Mouse (Mus musculus): ENCODE measurements at regions not wholly inside any gene's neighbourhood (a gene's known extent, or its start where the extent isn't known, plus 50 kb on each side); places are given as distances from the start of the nearest gene placed in this dataset.
A peak's percentile ranks its signal among the peaks of the same experiment; 100 is the strongest.

DNA sequence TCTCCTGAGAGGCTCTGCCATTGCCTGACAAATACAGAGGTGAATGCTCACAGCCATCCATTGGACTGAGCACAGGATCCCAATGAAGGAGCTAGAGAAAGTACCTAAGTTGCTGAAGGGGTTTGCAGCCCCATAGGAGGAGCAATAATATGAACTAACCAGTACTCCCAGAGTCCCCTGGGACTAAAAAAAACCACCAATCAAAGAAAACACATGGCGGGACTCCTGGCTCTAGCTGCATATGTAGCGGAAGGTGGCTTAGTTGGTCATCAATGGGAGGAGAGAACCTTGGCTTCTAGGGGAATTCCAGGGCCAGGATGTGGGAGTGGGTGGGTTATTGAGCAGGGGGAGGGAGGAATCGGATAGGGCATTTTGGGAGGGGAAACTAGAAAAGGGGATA is 207.8 kb downstream of the Otol1 start:
- no peak for DNase-seq (ENCODE audit: low spot score)

DNA sequence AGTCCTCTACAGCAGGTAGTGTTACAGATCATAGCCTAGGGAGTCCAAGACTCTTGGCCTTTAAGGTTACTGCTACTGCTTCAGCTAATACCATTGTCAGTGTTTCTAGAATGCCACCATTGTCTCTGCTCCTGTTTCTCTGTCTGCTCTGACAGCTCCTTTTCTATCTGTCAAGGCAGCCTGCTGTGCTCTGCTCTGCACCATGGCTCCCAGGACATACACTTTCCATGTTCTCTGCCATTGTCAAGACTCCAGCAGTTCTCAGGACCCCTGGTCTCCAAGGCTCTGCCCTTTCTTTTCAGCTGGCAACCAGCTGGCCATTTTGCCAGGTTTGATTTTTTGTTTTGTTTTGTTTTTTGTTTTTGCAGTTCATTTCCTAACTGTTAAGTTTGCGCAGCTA is 208.7 kb downstream of the Otol1 start:
- DNase-seq (ENCODE audit: low spot score): no peak

DNA sequence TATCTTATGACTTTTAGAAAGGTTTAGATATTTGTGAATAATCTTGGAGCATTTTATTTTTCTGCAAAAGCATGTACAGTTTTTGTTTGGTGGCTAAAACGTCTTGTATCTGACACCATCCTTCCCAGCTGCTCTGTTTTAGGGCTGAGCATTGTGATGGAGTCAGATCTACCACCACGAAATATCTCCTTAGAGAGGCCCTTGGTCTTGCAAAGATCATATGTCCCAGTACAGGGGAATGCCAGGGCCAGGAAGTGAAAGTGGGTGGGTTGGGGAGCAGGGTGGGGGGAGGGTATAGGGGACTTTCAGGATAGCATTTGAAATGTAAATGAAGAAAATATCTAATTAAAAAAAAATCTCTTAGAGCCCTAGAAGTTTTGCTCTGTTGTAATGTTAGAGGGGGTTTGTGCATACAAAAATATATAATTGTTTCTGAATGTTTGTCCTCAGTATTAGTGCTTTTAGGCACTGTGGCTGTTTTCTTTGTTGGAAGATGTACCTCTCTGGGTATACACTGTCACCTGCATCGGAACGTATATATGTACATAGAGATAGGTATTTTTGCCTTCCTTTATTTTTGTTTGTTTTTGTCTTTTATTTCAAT is 211.4 kb downstream of the Otol1 start:
- DNase-seq (ENCODE audit: low spot score): no peak

DNA sequence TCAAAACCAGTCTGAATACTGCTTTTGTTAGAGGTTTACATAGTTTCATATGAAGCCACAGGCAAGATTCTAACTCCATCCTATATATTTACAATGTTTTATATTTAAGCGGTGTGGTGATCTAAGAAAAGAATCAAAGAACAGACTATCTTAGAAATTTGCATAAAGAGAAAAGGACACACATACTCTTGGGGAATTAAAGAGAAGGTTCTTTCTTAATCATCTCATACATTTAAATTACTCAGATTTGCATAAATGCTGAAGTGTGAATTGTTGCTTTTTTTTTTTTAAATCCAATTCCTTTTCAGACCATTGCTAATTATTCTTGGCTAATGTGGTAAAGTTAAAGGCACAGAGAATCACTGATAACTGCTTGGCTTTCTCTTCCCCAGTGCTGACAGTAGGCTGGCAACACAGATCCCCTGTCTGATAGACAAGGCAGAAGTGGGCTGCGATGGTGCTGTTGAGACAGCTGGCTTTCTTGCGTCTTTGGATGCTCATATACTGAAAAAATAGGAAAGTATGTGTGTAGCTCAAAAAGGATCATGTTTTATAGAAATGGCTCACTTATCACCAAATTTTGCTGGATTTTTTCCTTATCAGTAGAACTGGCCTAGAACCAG is 216.1 kb downstream of the Otol1 start:
- DNase-seq (ENCODE audit: low spot score): peak; percentile 4

DNA sequence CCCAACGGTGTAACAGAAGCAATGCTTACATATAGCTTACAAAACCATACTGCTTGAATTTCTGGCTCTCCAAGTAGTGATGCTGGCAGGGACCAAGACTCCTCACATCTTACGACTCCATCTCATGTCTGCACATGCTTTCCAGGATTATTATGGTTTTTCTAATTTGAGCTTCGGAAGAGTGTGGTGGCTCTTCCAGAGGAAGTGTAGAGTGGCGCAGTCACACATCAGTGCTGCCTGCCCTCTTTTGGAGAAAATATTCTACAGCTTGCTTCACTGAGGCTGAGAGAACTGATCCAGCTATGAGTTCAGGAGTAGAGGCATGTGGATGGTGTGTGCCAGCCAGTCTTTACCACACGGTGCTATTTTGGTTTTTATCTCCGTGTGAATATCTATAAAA is 217.4 kb downstream of the Otol1 start:
- no peak for DNase-seq (ENCODE audit: low spot score)

DNA sequence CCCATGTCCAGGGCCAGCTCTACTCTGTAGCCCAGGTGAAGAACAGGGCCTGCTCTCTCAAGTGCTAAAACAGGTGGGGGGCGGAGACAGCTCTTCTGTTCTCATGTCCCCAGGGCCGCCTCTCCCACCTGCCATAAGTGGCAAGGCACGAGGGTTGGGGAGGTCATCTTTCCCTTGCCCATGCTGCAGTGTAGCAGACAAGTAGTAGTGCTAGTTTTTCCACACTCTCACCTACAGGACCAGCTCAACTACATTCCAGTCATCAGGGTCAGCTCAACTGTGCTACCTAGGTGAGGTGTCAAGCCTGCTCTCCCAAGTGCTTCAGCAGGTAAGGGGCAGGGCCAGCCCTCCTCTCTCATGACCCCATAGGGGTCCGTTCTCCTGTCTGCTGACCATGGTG is 219.8 kb downstream of the Otol1 start:
- no peak for DNase-seq (ENCODE audit: low spot score)

DNA sequence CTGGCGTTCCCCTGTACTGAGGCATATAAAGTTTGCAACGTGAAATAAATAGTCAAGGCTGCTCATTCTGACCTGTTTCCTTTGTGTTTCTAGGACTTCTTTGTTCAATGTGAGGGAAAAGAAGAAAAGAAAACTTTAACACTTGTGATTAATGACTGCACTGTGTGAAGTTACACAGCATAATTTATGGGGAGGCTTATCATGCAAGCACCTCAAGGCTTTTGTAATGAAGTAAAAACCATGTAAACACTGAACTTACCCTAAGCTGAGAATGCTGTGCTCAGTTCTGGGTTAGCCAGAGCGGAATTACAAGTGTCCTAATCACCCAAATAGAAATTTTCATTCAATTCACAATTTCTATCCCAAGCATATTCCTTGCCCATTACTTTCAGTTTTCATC is 241.2 kb downstream of the Otol1 start:
- DNase-seq (ENCODE audit: low spot score): no peak

DNA sequence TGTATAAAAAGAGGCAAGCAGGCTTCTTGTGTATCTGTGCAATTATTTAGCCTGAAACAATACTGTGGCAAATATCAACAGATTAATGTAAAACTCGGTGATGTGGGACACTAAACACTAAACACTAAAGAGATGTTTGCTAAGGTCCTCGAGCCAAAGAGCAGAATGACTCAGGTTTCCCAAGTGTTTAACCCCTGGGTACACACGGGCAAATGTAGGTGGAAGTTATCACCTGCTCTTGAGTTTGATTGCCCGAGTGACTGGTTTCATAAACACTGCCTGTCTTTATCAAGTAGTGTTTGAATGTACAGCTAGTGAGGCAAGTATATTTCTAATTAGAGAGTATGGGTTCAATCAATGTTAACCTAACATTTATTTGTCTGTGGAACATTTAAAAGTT is 242.5 kb downstream of the Otol1 start:
- DNase-seq (ENCODE audit: low spot score): no peak

DNA sequence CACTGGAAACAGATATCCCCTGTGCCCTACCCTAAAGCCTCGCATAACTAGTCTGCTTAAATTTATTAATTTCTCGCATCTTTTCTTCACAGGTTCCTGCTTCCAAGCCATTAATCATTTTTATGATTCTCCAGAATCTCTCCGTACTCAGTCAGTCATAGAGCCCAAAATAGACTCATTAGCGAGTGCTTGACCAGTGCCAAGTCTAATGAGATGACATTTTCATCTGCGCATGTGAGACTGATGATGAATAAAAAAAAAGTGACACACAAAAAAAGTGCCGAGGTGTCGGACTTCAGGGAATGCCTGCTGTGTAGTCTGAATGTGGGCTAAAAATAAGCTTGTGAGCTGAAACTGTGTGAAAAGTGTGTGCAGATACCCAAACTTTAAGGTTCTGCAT is 243.3 kb downstream of the Otol1 start:
- DNase-seq (ENCODE audit: low spot score): no peak

DNA sequence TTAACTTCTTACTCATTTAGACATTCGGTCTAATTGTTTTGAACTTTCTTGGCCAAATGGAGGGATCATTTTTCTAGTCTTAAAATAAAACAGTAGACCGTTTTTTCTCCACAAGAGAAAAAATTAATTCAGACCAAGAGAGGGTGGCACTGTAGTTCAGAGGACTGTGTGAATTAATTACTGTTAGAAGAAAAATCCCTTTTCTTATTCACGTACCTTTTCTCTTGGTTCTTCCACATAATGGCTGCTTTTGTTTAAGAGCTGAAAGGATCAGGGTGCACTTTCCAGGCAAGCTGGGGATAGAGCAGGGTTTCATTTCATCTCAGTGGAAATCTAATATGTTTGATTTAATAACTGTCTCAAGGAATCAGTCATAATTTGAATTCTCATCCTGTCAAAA is 255.9 kb downstream of the Otol1 start:
- DNase-seq (ENCODE audit: low spot score): no peak

DNA sequence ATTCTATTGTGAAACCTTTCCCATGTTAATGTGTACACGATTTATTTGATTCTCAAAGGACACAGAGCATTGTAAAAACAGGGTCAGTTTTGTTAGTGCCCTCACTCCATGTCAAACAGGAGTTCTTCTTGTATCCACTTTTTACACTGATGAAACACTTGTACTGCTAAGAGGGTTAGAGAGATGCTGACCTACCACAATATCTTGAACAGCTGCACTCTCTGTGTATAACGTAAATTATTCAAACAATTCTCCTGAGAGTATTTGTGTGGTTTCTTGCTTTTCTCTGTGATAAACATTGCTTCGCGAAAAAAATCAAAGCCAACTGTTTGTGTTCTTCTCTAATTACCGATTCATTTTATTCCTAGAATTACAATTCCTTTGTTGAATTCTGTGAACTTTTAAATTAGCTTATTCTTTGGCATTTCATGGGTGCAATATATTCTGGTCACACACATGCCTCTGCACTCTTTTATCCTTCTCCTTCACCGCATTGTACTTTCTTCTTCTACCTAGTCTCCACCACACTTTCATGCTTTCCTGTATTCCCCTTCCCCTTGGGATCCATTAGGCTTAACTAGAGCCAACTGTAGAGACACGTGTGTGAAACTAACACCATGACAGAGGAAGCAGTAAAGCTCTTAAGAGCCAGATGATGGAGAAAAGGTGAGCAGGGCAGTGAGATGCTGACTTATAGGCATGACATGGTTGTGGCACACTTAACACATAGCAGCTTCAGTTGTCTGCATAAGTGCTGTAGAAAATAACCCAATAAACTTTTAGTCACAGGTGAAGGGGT is 281.4 kb downstream of the Otol1 start:
- no peak for DNase-seq (ENCODE audit: low spot score)

DNA sequence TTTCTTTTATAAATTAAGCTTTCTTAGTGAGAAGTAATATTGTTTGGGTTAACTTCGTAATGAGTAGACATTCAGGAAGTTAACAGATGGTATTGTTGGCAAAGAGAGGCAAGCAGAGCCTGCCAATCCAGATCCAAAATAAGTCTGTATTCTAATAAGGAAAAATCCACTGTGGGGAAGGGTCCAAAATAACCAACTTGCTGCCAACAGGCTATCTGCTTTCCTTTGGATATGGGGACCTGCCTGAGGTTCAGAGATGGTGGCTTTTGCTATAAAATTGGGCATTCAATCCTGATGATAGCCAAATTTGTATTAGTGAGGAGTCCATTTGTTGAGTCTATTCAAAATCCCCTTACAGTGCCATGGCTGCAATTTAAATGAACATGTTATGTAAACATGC is 300.1 kb downstream of the Otol1 start:
- DNase-seq (ENCODE audit: low spot score): peak; percentile 43

DNA sequence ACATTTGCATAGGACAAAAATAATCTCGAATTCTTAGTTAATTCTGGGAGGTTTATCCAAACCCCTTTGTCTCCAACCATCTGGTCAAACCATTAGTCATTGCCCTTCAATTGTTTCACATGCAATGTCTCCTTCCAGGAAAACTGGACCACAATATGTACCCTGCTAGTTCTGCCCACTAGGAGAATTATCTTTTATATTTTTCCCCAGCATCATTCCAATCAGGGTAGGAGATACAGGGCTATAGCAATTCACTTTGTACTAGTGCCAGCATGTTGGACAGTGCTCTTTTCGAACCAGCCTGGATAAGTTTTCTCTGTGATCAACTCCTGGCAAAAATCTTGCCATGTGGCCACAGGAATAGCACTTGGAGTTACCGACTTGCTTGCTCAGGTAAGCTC is 300.6 kb downstream of the Otol1 start:
- no peak for DNase-seq (ENCODE audit: low spot score)

DNA sequence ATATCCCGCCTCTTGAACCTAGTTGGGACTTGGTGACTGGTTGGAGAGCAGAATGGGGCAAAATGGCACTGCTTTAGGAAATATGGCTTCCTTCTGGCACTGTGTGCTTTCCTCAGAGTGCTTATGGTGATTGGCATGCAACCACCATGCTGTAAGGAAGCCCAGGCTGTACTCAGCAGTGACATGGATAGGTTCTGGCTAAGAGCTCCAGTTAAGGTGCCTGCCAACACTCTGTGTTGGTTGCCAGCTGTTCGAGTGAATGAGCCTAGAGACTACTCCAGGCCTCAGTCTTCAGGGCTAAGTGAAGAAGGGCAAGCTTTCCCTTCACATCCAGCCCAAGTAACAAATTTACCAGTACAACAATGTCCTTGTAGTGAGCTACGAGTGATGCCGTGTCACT is 301.9 kb downstream of the Otol1 start:
- DNase-seq (ENCODE audit: low spot score): no peak

DNA sequence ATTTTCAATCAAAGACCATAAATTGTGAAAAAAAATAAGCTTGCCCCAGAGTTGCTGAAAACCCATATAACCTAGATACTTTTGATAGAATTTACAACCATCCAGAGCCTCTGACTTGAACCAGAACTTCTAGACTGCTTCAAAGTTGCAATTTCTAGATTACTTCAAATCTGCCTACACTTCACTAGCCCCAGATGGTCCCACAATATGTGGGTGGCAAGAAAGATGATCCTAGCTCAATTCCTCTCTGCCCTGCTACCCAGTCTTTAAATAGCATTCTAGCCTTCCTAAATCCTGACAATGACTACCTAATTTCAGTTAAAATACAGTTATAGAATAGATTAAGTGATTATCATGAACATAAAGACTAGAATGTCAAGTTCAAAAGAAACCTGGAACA is 303.6 kb downstream of the Otol1 start:
- DNase-seq (ENCODE audit: low spot score): no peak

DNA sequence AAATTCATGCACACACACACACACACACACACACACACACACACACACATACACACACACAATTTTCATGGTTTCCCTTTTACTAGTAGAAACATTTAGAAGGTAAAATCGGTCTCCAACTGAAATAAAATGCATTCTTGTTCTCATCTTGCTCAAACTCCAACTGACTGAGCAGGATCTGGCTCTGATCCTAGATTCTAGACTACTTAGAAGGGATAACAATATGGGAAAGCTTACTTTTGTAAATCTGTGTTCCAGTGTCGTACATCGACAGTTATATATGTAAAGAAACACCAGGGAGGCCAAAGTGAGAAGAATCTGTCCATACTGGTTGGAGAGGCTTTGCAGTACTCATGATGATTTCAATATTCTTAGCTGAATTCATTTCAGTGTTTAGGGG is 304.6 kb downstream of the Otol1 start:
- no peak for DNase-seq (ENCODE audit: low spot score)

DNA sequence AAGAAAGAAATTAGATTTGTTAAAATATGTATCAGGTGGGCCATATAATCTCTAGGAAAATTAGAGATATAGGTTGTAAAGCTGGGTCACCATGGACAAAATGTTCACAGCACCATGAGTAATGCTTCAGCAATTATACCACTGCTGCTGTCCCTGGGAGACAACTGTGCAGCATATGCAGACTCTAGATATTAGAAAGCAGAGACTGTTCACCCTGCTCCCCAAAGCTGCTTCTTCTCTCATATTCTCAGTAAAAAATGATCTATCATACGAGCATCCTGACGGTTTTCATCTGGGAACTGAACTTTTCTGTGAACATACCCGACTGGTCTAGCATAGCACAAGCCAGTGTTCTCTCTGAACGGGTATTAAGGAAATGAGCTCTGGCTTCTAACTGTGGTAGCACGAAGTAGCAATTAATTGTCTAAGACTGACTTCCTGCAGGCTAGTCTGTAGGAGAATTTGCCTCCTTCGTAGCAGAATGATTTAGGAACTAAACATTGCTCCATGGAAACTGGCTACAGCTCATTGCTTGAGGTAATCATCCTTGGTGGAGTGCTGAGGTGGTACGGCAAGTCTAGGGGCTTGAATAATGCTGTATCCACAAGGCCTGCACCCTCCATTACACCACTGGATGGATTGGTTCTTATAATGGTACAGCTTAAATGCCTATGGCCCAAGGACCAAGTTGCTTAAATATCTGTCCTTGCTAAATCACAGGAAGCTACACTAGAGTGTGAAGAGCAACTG is 305.9 kb downstream of the Otol1 start:
- DNase-seq (ENCODE audit: low spot score): no peak

DNA sequence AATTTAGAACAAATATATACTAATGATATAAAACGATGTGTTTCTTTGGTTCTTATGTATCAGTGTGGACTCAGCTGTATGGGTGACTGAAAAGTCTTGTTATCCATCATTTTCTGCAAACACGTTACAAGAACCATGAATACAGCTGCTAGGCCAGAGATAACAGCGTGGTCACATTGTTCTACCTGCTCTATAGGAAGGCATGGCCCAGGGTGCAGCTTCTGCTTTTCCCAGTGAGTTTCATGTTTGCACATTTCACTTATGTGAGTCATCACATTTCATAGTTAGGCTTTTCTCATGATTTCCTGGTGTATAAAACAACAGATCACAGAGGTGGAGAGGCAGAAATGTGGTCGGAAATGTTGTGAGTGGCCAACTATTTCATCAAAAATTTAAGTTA is 306.8 kb downstream of the Otol1 start:
- DNase-seq (ENCODE audit: low spot score): no peak

DNA sequence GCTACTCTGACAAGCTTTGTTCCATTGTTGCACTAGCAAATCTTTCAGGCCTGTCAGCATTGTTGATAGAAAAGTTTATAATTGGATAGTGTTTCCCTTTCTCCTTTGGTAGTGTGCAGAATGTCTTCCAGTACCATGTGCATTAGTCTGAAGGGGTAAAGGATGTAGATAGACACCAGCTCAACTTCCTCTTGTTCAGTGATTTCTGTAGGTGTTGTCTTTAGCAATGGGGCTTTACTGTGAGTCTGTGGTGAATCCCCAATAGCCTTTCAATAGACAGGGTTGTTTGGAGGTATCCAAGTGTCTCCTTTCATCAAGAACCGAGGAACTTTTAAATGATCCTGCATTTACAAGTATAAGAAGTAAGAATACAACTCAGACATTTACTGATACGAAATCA is 311.0 kb downstream of the Otol1 start:
- DNase-seq (ENCODE audit: low spot score): no peak

DNA sequence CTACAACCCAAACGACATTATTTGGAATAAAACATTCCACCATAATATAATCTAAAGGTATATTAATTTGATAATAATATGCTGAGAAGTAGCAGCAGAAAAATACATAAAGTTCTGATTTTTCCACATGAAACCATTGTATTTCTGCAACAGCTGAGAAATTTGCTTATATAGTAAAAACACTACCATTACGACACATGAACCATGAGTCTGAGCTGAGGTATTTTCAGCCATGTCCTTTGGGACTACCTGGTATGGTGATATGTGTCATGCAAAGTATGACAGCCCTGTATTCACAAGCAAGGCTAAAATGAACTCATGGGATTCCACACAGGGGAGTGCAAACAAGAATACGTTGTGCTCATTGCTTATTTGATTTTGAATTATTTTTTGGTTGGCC is 311.7 kb downstream of the Otol1 start:
- DNase-seq (ENCODE audit: low spot score): no peak

DNA sequence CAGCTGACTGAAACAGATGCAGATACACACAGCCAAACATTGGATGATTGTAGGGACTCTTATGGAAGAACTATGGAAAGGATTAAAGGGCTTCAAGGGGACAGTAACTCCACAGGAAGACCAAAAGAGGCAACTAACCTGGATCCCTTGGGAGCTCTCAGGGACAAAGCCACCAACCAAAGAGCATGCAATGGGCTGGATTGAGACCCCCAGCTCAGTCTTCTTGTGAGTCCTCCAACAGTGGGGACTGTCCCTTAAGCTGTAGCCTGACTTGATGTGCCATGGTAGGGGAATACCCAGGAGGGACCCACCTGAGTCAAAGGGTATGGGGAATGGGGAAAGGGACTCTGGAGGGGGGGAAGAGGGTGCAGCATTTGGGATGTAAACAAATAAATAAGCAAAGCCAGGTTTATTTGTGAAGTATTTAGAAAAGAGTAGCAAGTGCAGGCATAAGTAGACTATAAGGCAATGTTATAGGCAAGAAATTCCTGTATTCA is 313.8 kb downstream of the Otol1 start:
- no peak for DNase-seq (ENCODE audit: low spot score)

DNA sequence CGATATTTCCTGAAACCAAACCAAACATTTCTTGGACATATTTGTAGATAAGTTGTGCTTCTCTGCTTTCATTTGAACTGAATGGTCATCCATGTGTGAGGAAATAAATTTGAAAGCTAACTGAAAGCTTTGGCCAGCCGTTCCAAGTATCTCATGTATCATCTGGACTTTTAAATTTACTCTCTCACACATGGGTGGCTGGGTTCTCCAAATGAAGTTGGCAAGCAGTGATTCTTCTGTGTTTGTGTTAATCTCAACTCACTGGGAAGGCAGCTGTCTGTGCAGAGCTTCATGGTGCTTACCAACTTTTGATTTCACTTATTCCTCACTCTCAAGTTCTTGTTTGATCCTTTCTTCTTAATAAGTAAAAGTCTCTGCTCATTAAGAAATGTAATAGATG is 317.3 kb downstream of the Otol1 start:
- DNase-seq (ENCODE audit: low spot score): no peak
